Mouse (Mus musculus): ENCODE results near the gene Etv6.

DNA sequence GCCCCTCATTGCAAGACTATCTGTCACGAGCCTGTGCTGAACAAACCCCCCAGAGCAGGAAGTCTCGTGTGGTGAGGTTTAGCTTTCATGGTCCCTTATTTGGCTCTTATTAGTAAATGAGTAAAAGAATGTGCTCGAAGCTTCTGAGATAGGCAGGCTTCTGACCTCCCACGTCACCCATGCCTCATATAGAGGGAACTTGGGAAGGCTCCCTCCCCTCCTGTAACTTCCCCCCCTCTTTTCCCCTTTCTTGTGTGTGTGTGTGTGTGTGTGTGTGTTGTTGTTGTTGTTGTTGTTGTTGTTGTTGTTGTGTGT, 54.8 kb downstream of the Etv6 start:
- no peak for TF ChIP-seq CTCF (IDR thresholded peaks at IDR 0.05; ENCODE audit: control insufficient read depth, insufficient read depth, insufficient replicate concordance, low read depth, low read length)
- no peak for TF ChIP-seq POLR2A (IDR thresholded peaks at IDR 0.05; ENCODE audit: control insufficient read depth, low read depth, low read length)

All from testis, adult 2 months (tissue).